Mouse (Mus musculus) midbrain, embryonic 10.5 days (tissue): ENCODE results near the gene Vapb. TPM values are rescaled to one million over a fixed set of nuclear protein-coding genes. Genes with fewer than 3 reads are reported as not detected.

Experiments
- DNase-seq: peaks from one replicate; pipeline ENCODE4 v3.0.0-alpha.2; 2017; ENCODE audit warnings: low spot score
- H3K27ac ChIP-seq: fragments of 300-500 bp; sonication (generic); replicated peaks from 2 replicates; pipeline ENCODE4 v1.5.1; 2016; ENCODE audit warnings: mild to moderate bottlenecking
- H3K27me3 ChIP-seq: fragments of 300-500 bp; sonication (generic); 2 replicates; pipeline ENCODE4 v1.6.1; 2016; ENCODE audit warnings: low read depth, mild to moderate bottlenecking; ENCODE audit not compliant: poor library complexity, severe bottlenecking
- H3K36me3 ChIP-seq: fragments of 300-500 bp; sonication (generic); 2 replicates; pipeline ENCODE4 v1.6.1; 2016; ENCODE audit warnings: mild to moderate bottlenecking, moderate library complexity
- H3K4me1 ChIP-seq: fragments of 300-500 bp; sonication (generic); 2 replicates; pipeline ENCODE4 v1.6.1; 2016
- H3K4me3 ChIP-seq: fragments of 300-500 bp; sonication (generic); 2 replicates; pipeline ENCODE4 v1.5.1; 2016; ENCODE audit warnings: mild to moderate bottlenecking, moderate library complexity
- H3K9me3 ChIP-seq: fragments of 300-500 bp; sonication (generic); replicated peaks from 2 replicates; pipeline ENCODE4 v1.6.1; 2016; ENCODE audit warnings: mild to moderate bottlenecking
- WGBS: fragments of 180-500 bp; shearing (Covaris S2); methylation state at CpG from one replicate; pipeline ENCODE4 v1.1.7; 2016; 5-methylcytosine and 5-hydroxymethylcytosine counted together
- polyA plus RNA-seq: library from polyadenylated mRNA; unstranded; fragments of >200 nt; fragmentation: Nextera tagmentation; extraction: Ambion mirVana; gene quantifications from 2 replicates; pipeline ENCODE4 v1.2.1, GENCODE M21; 2016

Vapb gene
- polyA plus RNA-seq, 1 experiment from 2014 or later: 11.6 TPM

DNA sequence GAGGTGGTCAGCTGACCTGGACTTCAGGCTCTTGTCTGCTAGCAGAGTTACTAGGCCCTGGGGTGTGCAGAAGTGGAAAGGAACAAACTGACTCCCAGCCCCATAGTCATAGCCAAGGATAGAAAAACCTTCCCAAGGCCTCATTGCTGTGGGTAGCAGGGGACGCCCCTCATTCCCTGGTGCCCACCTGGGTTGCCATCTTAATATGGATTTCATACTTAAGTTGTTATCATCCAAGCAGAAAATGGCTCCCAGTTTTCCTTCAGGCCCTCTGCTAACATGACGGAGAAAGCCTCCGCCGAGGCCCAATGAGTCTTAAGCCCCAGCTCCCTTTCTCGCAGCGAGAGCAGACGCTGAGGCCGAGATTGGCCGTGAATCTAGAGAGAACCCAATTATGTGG lies 63.3 kb downstream of the Vapb start:
- Histone ChIP-seq H3K9me3 (no peaks in the 10 kb centered on the region), H3K27me3 (no peaks in the 10 kb centered on the region), H3K27ac (no peak overlapping the region), H3K4me3 (no peak overlapping the region), H3K36me3 (no peaks in the 10 kb centered on the region), H3K4me1 (peaks cover 9% of the 10 kb centered on the region)
- WGBS: 93% methylated on average over 9 of the region's 9 CpGs
- DNase-seq: no peak

DNA sequence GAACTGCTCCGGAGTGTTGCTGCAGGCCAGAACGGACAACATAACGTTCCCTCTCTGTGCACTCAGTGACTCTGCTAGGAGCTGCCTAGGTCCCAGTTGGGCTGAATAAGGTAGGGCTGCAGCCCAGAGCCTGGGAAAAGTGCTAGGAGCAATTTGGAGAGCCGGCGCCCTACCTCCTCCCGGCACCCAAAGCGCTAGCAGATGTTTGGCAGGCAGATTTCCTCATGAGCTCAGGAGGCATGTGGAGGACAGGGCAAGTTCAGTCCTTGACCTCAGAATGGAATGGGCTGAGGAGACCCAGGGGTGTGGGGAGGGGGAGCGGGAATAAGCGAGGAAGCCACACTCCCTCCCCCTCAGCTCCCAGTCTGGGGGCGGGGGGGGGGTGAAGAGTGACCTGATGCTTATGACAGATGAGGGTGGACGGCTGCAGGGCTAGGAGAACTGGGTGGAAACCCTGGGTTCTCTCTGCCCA lies 64.1 kb downstream of the Vapb start:
- Histone ChIP-seq H3K27ac (peak overlapping the region; percentile 28; the same call in 1 of the 2 replicates), H3K27me3 (no peaks in the 10 kb centered on the region), H3K4me3 (no peak overlapping the region), H3K4me1 (peaks cover 8% of the 10 kb centered on the region), H3K9me3 (no peaks in the 10 kb centered on the region), H3K36me3 (no peaks in the 10 kb centered on the region)
- WGBS: 73% methylated on average over 11 of the region's 11 CpGs
- no peak for DNase-seq

DNA sequence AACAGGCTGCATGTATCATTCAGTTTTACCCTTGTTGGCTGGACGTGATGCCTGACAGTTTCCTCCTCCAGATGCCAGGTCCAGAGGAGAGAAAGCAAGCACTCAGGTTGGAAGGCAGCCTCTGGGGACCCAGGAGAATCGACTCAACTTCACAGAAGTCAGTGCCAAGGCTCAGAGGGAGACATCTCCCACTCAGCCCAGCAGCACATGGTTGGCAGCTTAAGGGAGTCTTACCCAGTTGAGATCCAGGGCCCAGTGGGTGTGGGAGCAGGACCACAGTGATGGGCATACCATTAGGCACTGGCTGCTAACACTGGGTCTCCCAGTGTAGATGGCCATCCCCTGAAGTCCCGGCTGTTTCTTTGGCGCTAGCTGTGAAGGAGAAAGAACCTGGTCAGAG lies 64.9 kb downstream of the Vapb start:
- H3K27ac ChIP-seq: no peak overlapping the region

DNA sequence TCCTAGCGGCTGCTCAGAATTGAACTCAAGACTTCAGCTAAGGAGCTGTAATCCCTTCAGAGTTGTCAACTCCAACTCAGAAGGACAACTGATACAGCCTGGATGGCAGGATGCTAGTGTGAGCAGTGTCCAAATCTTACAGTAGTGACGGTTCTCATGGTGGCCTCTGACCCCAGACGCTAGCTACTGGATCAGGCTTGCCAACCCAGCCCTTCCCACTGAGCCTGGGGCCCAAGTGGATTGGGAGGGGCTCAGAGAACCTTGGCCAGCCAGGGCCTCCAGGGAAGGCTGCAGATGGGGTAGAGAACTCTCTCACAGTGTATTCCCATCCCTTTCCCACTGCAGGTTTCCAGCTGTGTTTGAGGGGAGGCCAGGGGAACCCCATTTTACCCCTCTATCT lies 65.6 kb downstream of the Vapb start:
- H3K4me3 ChIP-seq: no peak overlapping the region
- H3K36me3 ChIP-seq: no peaks in the 10 kb centered on the region
- no peak for DNase-seq
- WGBS: 69% methylated on average over 3 of the region's 3 CpGs
- peaks cover 5% of the 10 kb centered on the region; the same call in 1 of the 2 replicates for H3K4me1 ChIP-seq
- no peak overlapping the region for H3K27ac ChIP-seq
- H3K27me3 ChIP-seq: no peaks in the 10 kb centered on the region
- H3K9me3 ChIP-seq: no peaks in the 10 kb centered on the region

More for the DNA sequence above, 64.9 kb downstream of the Vapb start:
- H3K4me3 ChIP-seq: no peak overlapping the region
- no peaks in the 10 kb centered on the region for H3K9me3 ChIP-seq
- DNase-seq: no peak
- H3K4me1 ChIP-seq: peaks cover 5% of the 10 kb centered on the region; the same call in 1 of the 2 replicates
- 86% methylated on average over 4 of the region's 4 CpGs for WGBS
- no peaks in the 10 kb centered on the region for H3K27me3 ChIP-seq
- no peaks in the 10 kb centered on the region for H3K36me3 ChIP-seq

DNA sequence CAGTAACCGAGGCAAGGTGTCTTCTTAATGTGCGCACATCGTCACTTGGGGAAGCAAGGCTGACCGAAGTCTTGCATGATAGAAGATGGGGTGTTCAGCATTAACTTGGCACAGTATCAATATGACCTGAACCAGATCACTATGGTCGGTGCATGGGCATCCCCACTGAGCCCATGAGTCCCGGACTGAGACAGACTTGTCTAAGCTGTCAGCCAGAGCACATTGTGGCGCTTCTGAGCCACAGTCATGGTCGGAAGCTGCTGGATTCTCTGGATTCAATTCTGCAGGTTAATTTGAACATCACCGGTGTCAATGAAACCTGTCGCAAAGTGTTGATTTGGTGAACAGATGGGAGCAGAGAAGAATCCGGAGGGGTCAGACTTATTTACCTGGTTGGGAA lies 66.5 kb downstream of the Vapb start:
- no peak for DNase-seq
- no peaks in the 10 kb centered on the region for H3K9me3 ChIP-seq
- H3K27me3 ChIP-seq: no peaks in the 10 kb centered on the region
- no peak overlapping the region for H3K4me3 ChIP-seq
- 92% methylated on average over 11 of the region's 11 CpGs for WGBS
- peaks cover 5% of the 10 kb centered on the region; the same call in 1 of the 2 replicates for H3K4me1 ChIP-seq
- H3K36me3 ChIP-seq: no peaks in the 10 kb centered on the region
- no peak overlapping the region for H3K27ac ChIP-seq

DNA sequence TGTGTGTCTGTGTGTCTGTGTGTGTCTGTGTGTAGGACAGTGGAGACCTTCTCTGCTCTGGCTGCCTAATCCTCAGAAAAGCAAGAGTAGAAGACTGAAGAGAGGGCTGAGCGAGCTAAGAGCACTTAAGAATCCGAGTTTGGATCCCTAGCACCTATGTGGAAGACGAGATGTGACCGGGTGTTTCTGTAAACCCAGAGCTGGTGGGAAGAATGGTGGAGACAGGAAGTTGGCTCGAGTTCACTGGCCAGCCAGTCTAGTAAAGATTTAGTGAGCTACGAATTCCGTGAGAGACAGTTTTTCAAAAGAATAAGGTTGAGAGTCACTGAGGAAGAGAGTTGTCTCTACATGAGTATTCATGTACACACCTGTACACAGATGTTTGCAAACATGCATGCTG lies 69.3 kb downstream of the Vapb start:
- no peaks in the 10 kb centered on the region for H3K9me3 ChIP-seq
- H3K27ac ChIP-seq: no peak overlapping the region
- WGBS: 78% methylated on average over 7 of the region's 7 CpGs
- DNase-seq: no peak
- no peaks in the 10 kb centered on the region for H3K36me3 ChIP-seq
- H3K4me1 ChIP-seq: peaks cover 2% of the 10 kb centered on the region; the same call in 1 of the 2 replicates
- no peaks in the 10 kb centered on the region for H3K27me3 ChIP-seq
- no peak overlapping the region for H3K4me3 ChIP-seq

DNA sequence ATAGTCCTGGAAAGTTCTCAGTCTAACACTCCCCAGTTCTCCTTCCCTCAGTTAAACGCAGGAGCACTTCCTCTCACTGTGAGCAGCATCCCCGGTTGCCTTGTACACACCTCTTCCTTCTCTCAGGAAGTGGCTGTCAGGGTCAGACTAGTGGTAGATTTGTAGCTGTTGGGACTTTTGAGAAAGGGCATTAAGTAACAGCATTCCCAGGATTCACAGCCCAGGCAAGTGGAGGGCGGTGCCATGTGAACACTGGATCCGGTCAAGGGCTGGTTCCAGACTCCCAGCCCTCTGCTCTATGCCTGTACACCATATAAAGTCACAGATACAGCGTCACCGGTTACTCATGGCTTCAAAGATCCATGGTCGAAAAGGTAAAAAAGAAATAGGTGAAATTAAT lies 71.6 kb downstream of the Vapb start:
- Histone ChIP-seq H3K9me3 (no peaks in the 10 kb centered on the region), H3K27me3 (no peaks in the 10 kb centered on the region), H3K4me3 (no peak overlapping the region), H3K27ac (no peak overlapping the region), H3K36me3 (no peaks in the 10 kb centered on the region), H3K4me1 (no peaks in the 10 kb centered on the region)
- WGBS: 88% methylated on average over 7 of the region's 7 CpGs
- no peak for DNase-seq

DNA sequence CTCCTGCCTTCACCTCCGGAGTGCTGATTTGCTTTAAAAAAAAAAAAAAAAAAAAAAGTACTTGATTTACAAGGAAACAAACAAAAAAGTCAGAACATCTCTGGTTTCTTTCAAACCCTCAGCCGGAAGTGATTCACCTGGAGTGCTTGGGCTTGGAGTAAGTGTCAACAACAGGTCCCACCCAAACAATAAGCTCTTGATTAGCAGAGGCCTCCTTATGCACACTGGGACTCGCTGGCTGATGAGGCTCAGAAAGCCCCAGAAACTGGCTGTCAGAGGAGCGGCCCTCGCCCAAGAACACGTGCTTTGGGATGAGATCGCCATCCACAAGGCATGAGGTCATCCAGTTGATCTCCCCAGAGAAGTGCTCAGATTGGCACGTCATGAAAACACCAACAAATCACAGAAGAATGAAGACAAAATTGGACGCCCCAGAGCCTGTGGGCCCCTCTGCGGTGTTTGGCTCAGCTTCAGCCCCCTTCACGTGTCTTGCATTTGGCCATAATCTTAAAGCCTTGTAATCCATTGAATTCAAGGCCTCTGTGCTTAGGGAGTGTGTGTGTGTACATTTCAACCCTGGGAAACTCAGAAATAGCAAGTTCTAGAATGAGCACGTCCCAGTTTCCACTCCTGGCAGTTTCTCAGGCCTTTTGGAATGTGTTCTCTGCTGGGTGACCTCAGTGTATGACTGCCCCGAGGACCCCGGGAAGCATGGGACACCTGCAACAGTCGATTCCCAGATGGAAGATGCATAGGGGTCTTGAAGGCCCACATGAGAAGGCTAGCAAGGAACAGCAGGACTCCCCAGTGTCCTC lies 72.9 kb downstream of the Vapb start:
- no peak for DNase-seq
- 88% methylated on average over 15 of the region's 15 CpGs for WGBS

DNA sequence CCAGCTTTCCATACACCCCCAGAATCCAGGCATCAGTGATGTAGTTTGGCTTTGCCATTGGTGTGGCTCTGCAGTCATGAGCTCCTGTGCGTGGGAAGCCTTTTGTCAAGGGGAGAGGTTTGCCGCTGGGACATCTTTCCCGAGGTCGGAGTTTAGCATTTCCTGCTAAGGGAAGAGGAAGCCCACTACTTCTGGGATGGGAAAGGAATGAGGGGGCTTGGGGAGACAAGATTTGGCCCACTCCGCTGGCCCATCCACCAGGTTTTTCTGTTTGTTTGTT lies 73.5 kb downstream of the Vapb start:
- Histone ChIP-seq H3K9me3 (no peaks in the 10 kb centered on the region), H3K4me3 (no peak overlapping the region), H3K27ac (no peak overlapping the region), H3K27me3 (no peaks in the 10 kb centered on the region), H3K36me3 (no peaks in the 10 kb centered on the region), H3K4me1 (no peaks in the 10 kb centered on the region)
- 86% methylated on average over 5 of the region's 5 CpGs for WGBS
- no peak for DNase-seq

More for the DNA sequence above, 72.9 kb downstream of the Vapb start:
- Histone ChIP-seq H3K4me3 (no peak overlapping the region), H3K9me3 (no peaks in the 10 kb centered on the region), H3K36me3 (no peaks in the 10 kb centered on the region), H3K27me3 (no peaks in the 10 kb centered on the region), H3K27ac (no peak overlapping the region), H3K4me1 (no peaks in the 10 kb centered on the region)

DNA sequence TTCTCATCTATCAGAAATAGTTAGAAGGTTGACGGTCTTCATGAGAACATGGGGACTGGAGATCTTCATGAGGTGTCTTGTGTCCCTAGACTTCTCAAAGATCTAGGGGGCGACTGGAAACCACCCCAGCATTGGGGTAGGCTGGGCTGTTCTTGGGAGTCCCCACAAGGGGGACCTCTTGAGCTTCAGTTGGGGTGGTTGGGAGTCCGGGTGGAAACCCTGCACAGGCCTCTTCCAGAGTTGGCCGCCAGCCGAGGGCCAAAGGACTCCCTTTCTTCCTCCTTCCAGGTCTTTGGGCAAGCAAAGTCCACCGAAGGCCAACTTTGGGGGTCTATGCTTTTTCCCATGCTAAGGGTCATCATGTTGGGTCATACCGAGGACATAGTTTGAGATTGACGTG lies 74.5 kb downstream of the Vapb start:
- Histone ChIP-seq H3K36me3 (no peaks in the 10 kb centered on the region), H3K4me3 (no peak overlapping the region), H3K9me3 (peaks cover 5% of the 10 kb centered on the region; the same call in 1 of the 2 replicates), H3K27ac (no peak overlapping the region), H3K27me3 (no peaks in the 10 kb centered on the region), H3K4me1 (no peaks in the 10 kb centered on the region)
- DNase-seq: no peak
- 66% methylated on average over 8 of the region's 8 CpGs for WGBS

DNA sequence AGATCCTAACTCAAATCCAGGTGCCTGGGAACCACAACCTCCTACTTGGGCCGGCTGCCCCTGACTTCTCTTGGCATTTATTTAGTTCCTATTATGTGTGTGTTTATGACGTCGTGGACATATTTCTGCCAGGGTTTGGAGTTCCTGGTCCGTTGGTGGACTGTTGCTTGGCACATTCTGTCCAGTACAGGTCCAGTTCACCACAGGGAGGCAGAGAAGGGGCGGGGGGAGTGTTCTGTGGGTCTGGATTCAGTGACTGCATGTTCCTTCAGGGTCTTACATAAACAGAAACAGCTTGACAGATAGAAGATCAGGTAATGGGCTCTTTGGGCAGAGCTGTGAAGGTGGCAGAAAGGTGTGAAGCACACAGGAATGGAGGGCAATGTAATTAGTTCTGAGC lies 75.8 kb downstream of the Vapb start:
- H3K4me3 ChIP-seq: no peak overlapping the region
- no peaks in the 10 kb centered on the region for H3K4me1 ChIP-seq
- no peak for DNase-seq
- H3K27ac ChIP-seq: no peak overlapping the region
- 83% methylated on average over 5 of the region's 5 CpGs for WGBS
- no peaks in the 10 kb centered on the region for H3K27me3 ChIP-seq
- peaks cover 11% of the 10 kb centered on the region; the same call in 1 of the 2 replicates for H3K9me3 ChIP-seq
- no peaks in the 10 kb centered on the region for H3K36me3 ChIP-seq

DNA sequence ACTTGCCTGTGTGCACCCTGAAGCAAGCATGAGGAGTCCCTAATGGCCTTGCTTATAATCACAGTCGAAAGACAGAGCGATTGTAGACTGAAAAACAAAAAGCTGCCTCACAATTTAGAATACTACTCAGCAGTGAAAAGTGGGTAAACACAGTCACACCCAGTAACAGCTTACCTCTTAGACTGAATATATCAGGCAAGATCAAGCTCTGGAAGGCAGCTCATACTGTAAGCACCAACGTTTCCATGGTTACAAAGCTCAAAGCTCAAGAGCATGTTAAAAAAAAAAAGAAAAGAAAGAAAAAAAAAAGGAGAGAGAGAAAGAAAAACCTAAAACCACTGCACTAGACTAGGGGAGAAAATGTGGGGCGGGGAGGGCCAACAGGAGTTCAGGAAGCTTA lies 89.0 kb downstream of the Vapb start:
- Histone ChIP-seq H3K36me3 (no peaks in the 10 kb centered on the region), H3K27me3 (no peaks in the 10 kb centered on the region), H3K27ac (no peak overlapping the region), H3K4me3 (no peak overlapping the region), H3K4me1 (peaks cover 17% of the 10 kb centered on the region), H3K9me3 (no peaks in the 10 kb centered on the region)
- whole genome bisulfite sequencing: 92% methylated on average over 4 of the region's 4 CpGs
- no peak for DNase-seq

DNA sequence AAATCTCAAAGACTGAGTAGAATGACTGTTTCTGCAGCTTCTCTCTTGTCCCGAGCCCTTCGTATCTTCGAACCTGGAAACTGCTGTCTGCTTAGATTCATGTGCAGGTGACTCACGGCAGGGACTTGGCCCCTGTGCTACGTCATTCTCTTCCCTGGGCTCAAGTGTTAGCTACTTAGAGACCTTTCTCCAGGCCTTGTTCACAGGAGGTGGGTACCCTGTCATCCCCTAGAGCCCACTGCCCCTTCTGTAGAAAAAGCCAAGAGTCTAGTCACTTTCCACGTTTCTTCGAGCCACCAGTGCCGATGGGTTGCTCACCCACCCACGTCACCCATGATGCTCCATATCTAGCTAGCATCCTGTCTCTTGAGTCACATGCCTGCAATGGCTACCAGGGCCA lies 89.9 kb downstream of the Vapb start:
- no peak overlapping the region for H3K4me3 ChIP-seq
- H3K27ac ChIP-seq: no peak overlapping the region
- no peaks in the 10 kb centered on the region for H3K27me3 ChIP-seq
- DNase-seq: no peak
- peaks cover 17% of the 10 kb centered on the region for H3K4me1 ChIP-seq
- no peaks in the 10 kb centered on the region for H3K36me3 ChIP-seq
- 92% methylated on average over 9 of the region's 9 CpGs for WGBS
- no peaks in the 10 kb centered on the region for H3K9me3 ChIP-seq
